8 mouse cellular contexts compared by ENCODE assay signal in the genomic region with DNA sequence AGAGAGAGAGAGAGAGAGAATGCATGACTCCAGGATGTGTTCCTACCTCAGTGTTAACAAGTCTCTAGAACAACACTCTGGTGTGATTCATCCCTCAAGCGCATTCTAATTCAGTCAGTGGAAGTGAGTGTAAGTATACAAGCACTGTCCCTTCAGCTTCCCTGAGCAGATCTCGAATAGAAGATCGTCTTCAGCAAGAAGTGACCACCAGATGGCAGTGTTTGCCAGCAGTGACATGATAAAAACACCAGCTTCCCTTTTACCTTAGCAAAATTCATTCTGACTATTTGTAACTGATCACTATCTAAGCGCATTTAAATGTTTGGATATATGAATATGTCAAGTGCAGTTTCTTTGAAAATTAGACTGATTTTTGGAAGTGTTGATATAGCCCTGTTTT. TPM values are rescaled to one million over a fixed set of nuclear protein-coding genes. Genes with fewer than 3 reads are reported as not detected.
DNase-seq lines count a peak whose midpoint lies in the region; ATAC-seq lines count a peak whose summit lies in the region.

No protein-coding gene starts in this region.

- H3K4me1 ChIP-seq in liver, embryonic 16.5 days (ENCODE audit: control insufficient read depth, low read depth, low read length) = no peaks in the 10 kb centered on the region
- H3K4me1 ChIP-seq in neural tube, embryonic 14.5 days (ENCODE audit: control insufficient read depth, insufficient read depth, low read length) = no peaks in the 10 kb centered on the region

- H3K4me2 ChIP-seq in liver, embryonic 16.5 days (ENCODE audit: low read depth, low read length) = no peak overlapping the region
- H3K4me2 ChIP-seq in neural tube, embryonic 14.5 days (ENCODE audit: low read depth, low read length) = no peak overlapping the region

- H3K27ac ChIP-seq in liver, embryonic 16.5 days (ENCODE audit: low read length) = no peak overlapping the region
- H3K27ac ChIP-seq in neural tube, embryonic 14.5 days (ENCODE audit: low read depth, low read length) = no peak overlapping the region

- peak; percentile 74 for ATAC-seq in granulocyte monocyte progenitor cell, adult 5-6 weeks (replicated peaks; ENCODE audit: poor library complexity, severe bottlenecking)
- peak; percentile 47; the same call in 1 of the 2 replicates for ATAC-seq in liver, embryonic 16.5 days (ENCODE audit: low read depth)
- peak; percentile 63; the same call in 1 of the 2 replicates for ATAC-seq in neural tube, embryonic 14.5 days (ENCODE audit: low read depth)

- H3K9ac ChIP-seq in liver, embryonic 16.5 days (ENCODE audit: low read depth, low read length) = no peak overlapping the region
- no peak overlapping the region for H3K9ac ChIP-seq in neural tube, embryonic 14.5 days (replicated peaks; ENCODE audit: low read depth, low read length)

- DNase-seq in CD4-positive helper T cell, adult 2 months (ENCODE audit: low read depth, low spot score) = peak; percentile 78
- peak; percentile 79 to 93 for DNase-seq in adrenal gland, adult (ENCODE audit: inconsistent age in 2 of 2, low spot score in 1 of 2)
- DNase-seq in embryo, embryonic 10 days (ENCODE audit: low spot score) = peak; percentile 90
- peak; percentile 79 for DNase-seq in kidney, postnatal 14 days
- DNase-seq in telencephalon, adult 2 months (ENCODE audit: low read depth, low spot score) = peak; percentile 77

- H3K4me3 ChIP-seq in liver, embryonic 16.5 days (ENCODE audit: low read depth, low read length) = no peak overlapping the region
- H3K4me3 ChIP-seq in neural tube, embryonic 14.5 days (ENCODE audit: low read depth, low read length) = no peak overlapping the region

- WGBS in liver, embryonic 16.5 days (ENCODE audit: insufficient replicate concordance) = 26% methylated on average over 4 of the region's 4 CpGs
- WGBS in neural tube, embryonic 14.5 days = 39% methylated on average over 4 of the region's 4 CpGs

- H3K36me3 ChIP-seq in liver, embryonic 16.5 days (ENCODE audit: control insufficient read depth, insufficient read depth) = peaks cover 6% of the 10 kb centered on the region; the same call in 1 of the 2 replicates
- peaks cover 4% of the 10 kb centered on the region; the same call in 1 of the 2 replicates for H3K36me3 ChIP-seq in neural tube, embryonic 14.5 days (ENCODE audit: control insufficient read depth, insufficient read depth, low read length)

- no peaks in the 10 kb centered on the region for H3K9me3 ChIP-seq in liver, embryonic 16.5 days (replicated peaks; ENCODE audit: control insufficient read depth, low read length)
- H3K9me3 ChIP-seq in neural tube, embryonic 14.5 days (ENCODE audit: control insufficient read depth, low read length) = no peaks in the 10 kb centered on the region

- H3K27me3 ChIP-seq in liver, embryonic 16.5 days (ENCODE audit: control insufficient read depth, insufficient read depth, low read depth, low read length) = no peaks in the 10 kb centered on the region
- no peaks in the 10 kb centered on the region for H3K27me3 ChIP-seq in neural tube, embryonic 14.5 days (ENCODE audit: control insufficient read depth, insufficient read depth, low read length)

RNA-seq across cellular contexts. Expression of gene Lix1, which starts 8.1 kb away (rescaled TPM):
- total RNA-seq in granulocyte monocyte progenitor cell, adult 5-6 weeks (2014; fragmentation: Nextera tagmentation) = not detected in 2 replicates
- total RNA-seq in granulocyte monocyte progenitor cell, adult 5-6 weeks (2017) = not detected in 2 replicates
- polyA plus RNA-seq in liver, embryonic 16.5 days (2015; fragmentation: Nextera tagmentation; extraction: Ambion mirVana) = 0.30 and 0.39 TPM in 2 replicates
- polyA plus RNA-seq in neural tube, embryonic 14.5 days (2014; fragmentation: Nextera tagmentation; extraction: Ambion mirVana) = 10.3 and 20.6 TPM in 2 replicates

RNA-seq across cellular contexts. Expression of gene Riok2, which starts 20.2 kb away (rescaled TPM):
- total RNA-seq in granulocyte monocyte progenitor cell, adult 5-6 weeks (2014; fragmentation: Nextera tagmentation) = 39.3 and 39.8 TPM in 2 replicates
- total RNA-seq in granulocyte monocyte progenitor cell, adult 5-6 weeks (2017) = 35.0 and 54.0 TPM in 2 replicates
- 9.1 TPM in 2 replicates for polyA plus RNA-seq in liver, embryonic 16.5 days (2015; fragmentation: Nextera tagmentation; extraction: Ambion mirVana)
- polyA plus RNA-seq in neural tube, embryonic 14.5 days (2014; fragmentation: Nextera tagmentation; extraction: Ambion mirVana) = 26.1 and 26.8 TPM in 2 replicates
